Comparison of ENCODE assay signal across 32 mouse cellular contexts in the genomic region with DNA sequence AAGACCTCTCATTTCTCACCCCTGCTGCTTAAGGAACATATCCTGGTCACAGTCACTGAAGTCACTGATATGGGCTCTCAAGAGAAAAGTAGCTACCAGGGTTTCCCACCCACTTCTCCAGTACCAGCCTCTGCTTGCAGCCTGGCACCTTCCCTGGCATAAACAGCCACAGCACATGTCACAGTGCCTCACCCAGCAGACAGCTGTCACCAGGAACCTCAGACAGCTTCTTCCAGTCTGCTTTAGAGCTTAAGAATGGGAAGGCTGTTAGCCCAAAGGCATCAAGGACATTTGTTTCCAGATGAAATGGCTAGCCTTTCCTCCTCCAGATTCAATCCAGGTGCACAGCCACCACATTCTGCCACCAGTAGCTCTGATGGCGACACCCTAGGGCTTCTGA.
"Had no signal": no experiment of that assay in that cellular context is flagged by ENCODE, and none has a peak within 500 bp of the region (broad histone marks: within the 10 kb centered on the region; RNA-seq: fewer than 3 reads in every experiment).

No protein-coding gene starts in this region.

- H3K27ac ChIP-seq: limb, embryonic 10.5 days; limb, embryonic 12.5 days; limb, embryonic 13.5 days; limb, embryonic 15.5 days; liver, embryonic 12.5 days; liver, embryonic 13.5 days; liver, embryonic 14.5 days; liver, embryonic 15.5 days; lung, embryonic 15.5 days; macrophage; midbrain, embryonic 10.5 days; midbrain, embryonic 12.5 days; midbrain, embryonic 13.5 days; neural tube, embryonic 12.5 days had no signal

- H3K36me3 ChIP-seq: limb, embryonic 10.5 days; limb, embryonic 12.5 days; limb, embryonic 13.5 days; limb, embryonic 15.5 days; liver, embryonic 12.5 days; liver, embryonic 13.5 days; liver, embryonic 15.5 days; lung, embryonic 15.5 days; midbrain, embryonic 10.5 days; midbrain, embryonic 12.5 days; midbrain, embryonic 13.5 days; midbrain, embryonic 15.5 days; neural tube, embryonic 12.5 days had no signal

- H3K9ac ChIP-seq: limb, embryonic 12.5 days; limb, embryonic 13.5 days; limb, embryonic 15.5 days; liver, embryonic 12.5 days; liver, embryonic 13.5 days; liver, embryonic 14.5 days; liver, embryonic 15.5 days; liver, postnatal 0 days; lung, embryonic 14.5 days; lung, embryonic 15.5 days; midbrain, embryonic 12.5 days; midbrain, embryonic 13.5 days; midbrain, embryonic 15.5 days; neural tube, embryonic 12.5 days had no signal

- H3K9me3 ChIP-seq: limb, embryonic 10.5 days; limb, embryonic 12.5 days; limb, embryonic 13.5 days; limb, embryonic 15.5 days; liver, embryonic 12.5 days; liver, embryonic 13.5 days; liver, embryonic 15.5 days; lung, embryonic 15.5 days; megakaryocyte, embryonic 14.5 days; midbrain, embryonic 10.5 days; midbrain, embryonic 12.5 days; midbrain, embryonic 13.5 days; midbrain, embryonic 15.5 days; neural tube, embryonic 12.5 days had no signal

- ATAC-seq: liver, embryonic 12.5 days; liver, postnatal 0 days; lung, postnatal 0 days; midbrain, embryonic 13.5 days; midbrain, embryonic 15.5 days; midbrain, embryonic 16.5 days had no signal

- H3K4me1 ChIP-seq: limb, embryonic 10.5 days; limb, embryonic 12.5 days; liver, embryonic 12.5 days; liver, embryonic 13.5 days; liver, embryonic 15.5 days; megakaryocyte, embryonic 14.5 days had no signal

- H3K4me3 ChIP-seq: limb, embryonic 10.5 days; limb, embryonic 12.5 days; limb, embryonic 13.5 days; limb, embryonic 15.5 days; liver, embryonic 12.5 days; liver, embryonic 13.5 days; liver, embryonic 15.5 days; lung, embryonic 15.5 days; megakaryocyte, embryonic 14.5 days; midbrain, embryonic 10.5 days; midbrain, embryonic 12.5 days; midbrain, embryonic 13.5 days; midbrain, embryonic 15.5 days; myocyte; neural tube, embryonic 12.5 days had no signal

- DNase-seq: left cerebral cortex, postnatal 4 days; liver; liver, embryonic 13.5 days; liver, postnatal 0 days; lung, adult 18-20 months; lung, adult 2 months; lung, embryonic 14.5 days; lung, postnatal 10 days; lung, postnatal 14 days; lung, postnatal 36 days; lung, postnatal 4 days; midbrain, embryonic 14.5 days had no signal

- H3K27me3 ChIP-seq: liver, embryonic 13.5 days had no signal

- H3K4me2 ChIP-seq: limb, embryonic 12.5 days; limb, embryonic 13.5 days; limb, embryonic 15.5 days; liver, embryonic 11.5 days; liver, embryonic 12.5 days; liver, embryonic 13.5 days; liver, embryonic 15.5 days; lung, embryonic 14.5 days; lung, embryonic 15.5 days; midbrain, embryonic 11.5 days; midbrain, embryonic 12.5 days; midbrain, embryonic 13.5 days; midbrain, embryonic 15.5 days; neural tube, embryonic 12.5 days had no signal
